Mouse (Mus musculus): ENCODE measurements around the gene Tsen54.

DNA sequence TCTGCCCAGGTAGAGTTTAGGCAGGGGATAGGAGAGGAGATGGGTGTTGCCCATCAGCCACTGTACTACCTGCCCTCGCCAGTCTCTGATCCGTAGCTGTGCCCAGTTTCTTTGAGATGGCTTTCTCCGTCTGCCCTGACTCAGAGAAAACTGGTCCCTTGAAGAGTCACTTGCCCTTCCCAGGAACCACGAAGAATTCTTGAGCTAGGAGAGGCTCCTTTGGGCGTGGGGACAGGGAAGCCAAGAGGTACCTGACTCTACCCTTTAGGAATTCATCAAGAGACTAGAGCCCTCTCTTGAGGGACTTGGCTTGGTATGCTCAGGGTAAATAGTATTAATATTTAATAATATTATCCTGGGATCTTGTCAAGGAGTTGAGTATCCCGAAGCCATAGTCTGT lies 13.1 kb downstream of the Tsen54 start:
- no peak for TF ChIP-seq CTCF (IDR thresholded peaks at IDR 0.05)
- TF ChIP-seq POLR2A (IDR thresholded peaks at IDR 0.05; ENCODE audit: insufficient read depth, low read depth, low read length), result no peak

Measured in heart, adult 2 months (tissue).